Mouse (Mus musculus): ENCODE measurements around the gene Cdh3.

DNA sequence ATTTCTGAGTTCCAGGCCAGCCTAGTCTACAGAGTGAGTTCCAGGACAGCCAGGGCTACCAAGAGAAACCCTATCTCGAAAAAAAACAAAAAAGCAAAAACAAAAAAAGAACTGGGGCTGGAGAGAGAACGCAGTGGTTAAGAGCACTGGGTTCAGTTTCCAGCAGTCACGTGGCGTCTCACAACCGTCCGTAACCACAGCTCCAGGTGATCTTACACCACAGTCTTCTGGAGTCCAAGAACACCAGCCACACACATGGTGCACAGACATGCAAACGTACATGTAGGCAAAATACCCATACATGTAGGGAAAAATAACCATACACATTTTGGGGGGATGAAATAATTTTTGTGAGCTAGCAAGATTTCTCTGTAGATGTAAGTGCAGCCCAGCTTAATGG is 36.1 kb downstream of the Cdh3 start:
- TF ChIP-seq CTCF (IDR thresholded peaks at IDR 0.05; ENCODE audit: control insufficient read depth, insufficient read depth, insufficient read length) (no peak), FOSL1 (IDR thresholded peaks at IDR 0.05; ENCODE audit: insufficient read depth, low read length, poor library complexity, severe bottlenecking) (no peak), USF1 (IDR thresholded peaks at IDR 0.05; ENCODE audit: low read depth) (no peak)

All from C2C12 (cell line).